Mouse (Mus musculus) heart, postnatal 0 days (tissue): ENCODE measurements around the gene Slc35e3.

Experiments
- CTCF ChIP-seq: IDR thresholded peaks from 2 replicates; pipeline ENCODE4 v1.5.1; 2016; ENCODE audit warnings: antibody characterized with exemption, control low read depth, low read depth
- EP300 ChIP-seq: IDR thresholded peaks from 2 replicates; pipeline ENCODE4 v1.6.1; 2016; ENCODE audit warnings: antibody characterized with exemption, low read depth

DNA sequence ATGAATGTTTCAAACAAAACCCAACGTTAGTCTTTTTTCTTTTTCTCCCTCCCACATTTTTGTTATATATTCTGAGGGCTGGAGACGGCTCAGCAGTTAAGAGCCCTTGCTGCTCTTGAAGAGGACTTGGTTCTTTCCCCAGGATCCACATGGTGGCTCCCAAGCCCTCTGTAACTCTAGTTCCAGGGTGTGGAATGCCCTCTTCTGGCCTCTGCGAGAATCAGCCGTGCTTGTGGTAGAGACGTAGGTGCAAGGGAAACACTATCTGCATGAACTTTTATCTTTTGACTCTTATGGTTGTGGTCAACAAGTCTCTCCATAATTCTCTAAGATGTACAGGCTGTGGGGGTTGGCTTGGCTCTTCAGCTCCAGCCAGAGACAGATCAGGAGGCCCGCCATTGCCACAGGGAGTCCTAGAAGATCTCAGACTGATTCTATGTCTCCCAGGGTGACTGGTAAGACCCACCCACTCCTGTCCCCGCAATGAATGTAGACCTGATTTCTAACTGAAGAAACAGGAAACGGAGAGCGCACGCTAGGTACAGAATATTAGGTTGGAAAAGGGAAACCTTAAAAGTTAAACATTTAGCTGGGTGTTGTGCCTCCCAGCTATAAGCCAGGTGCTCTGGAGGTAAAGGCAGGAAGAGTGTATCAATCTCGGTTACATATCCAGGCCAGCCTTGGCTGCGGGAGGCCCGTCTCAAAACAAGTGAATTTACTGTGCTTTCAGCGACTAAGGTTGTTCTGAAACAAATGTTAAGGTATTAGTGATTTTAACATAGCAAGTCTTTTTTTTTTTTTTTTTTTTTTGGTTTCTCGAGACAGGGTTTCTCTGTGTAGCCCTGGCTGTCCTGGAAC, 14.7 kb downstream of the Slc35e3 start:
- TF ChIP-seq CTCF: peak; percentile 82
- no peak for TF ChIP-seq EP300
